Mouse (Mus musculus): ENCODE data around the gene Nt5e.
A peak's percentile ranks its signal among the peaks of the same experiment; 100 is the strongest.
"Not testable (repeated sequence)": the region's sequence is repeated elsewhere in the genome, so short reads cannot be mapped to it uniquely, and the experiment has no call there.

Nt5e gene

GRCm38 (mm10) chr9:88326930-88327901, at the start of gene Nt5e:
TSS of gene Nt5e (plus strand) at chr9:88327197.
- peak; percentile 93 for DNase-seq (ENCODE audit: inconsistent ontology term)

- DNase-seq (ENCODE audit: inconsistent ontology term), result no peak
Measured at GRCm38 (mm10) chr9:88277588-88277987, 49.4 kb upstream of the Nt5e start.

- DNase-seq (ENCODE audit: inconsistent ontology term), result peak; percentile 55
Measured at GRCm38 (mm10) chr9:88279728-88280127, 47.3 kb upstream of the Nt5e start.

GRCm38 (mm10) chr9:88289568-88290168, 37.3 kb upstream of the Nt5e start:
- no peak for DNase-seq (ENCODE audit: inconsistent ontology term)

- no peak for DNase-seq (ENCODE audit: inconsistent ontology term)
Measured at GRCm38 (mm10) chr9:88292836-88293370, 34.1 kb upstream of the Nt5e start.

- no peak for DNase-seq (ENCODE audit: inconsistent ontology term)
Measured at GRCm38 (mm10) chr9:88295798-88296197, 31.2 kb upstream of the Nt5e start.

GRCm38 (mm10) chr9:88296321-88296720, 30.7 kb upstream of the Nt5e start:
- DNase-seq (ENCODE audit: inconsistent ontology term), result no peak

- DNase-seq (ENCODE audit: inconsistent ontology term), result not testable (repeated sequence)
Measured at GRCm38 (mm10) chr9:88297244-88297643, 29.8 kb upstream of the Nt5e start.

- no peak for DNase-seq (ENCODE audit: inconsistent ontology term)
Measured at GRCm38 (mm10) chr9:88297871-88298658, 28.9 kb upstream of the Nt5e start.

GRCm38 (mm10) chr9:88307019-88307618, 19.9 kb upstream of the Nt5e start:
- no peak for DNase-seq (ENCODE audit: inconsistent ontology term)

GRCm38 (mm10) chr9:88309127-88309526, 17.9 kb upstream of the Nt5e start:
- DNase-seq (ENCODE audit: inconsistent ontology term), result no peak

- DNase-seq (ENCODE audit: inconsistent ontology term), result no peak
Measured at GRCm38 (mm10) chr9:88319226-88319625, 7.8 kb upstream of the Nt5e start.

- no peak for DNase-seq (ENCODE audit: inconsistent ontology term)
Measured at GRCm38 (mm10) chr9:88324616-88325015, 2.4 kb upstream of the Nt5e start.

GRCm38 (mm10) chr9:88328666-88329065, 1.7 kb downstream of the Nt5e start:
- no peak for DNase-seq (ENCODE audit: inconsistent ontology term)

- no peak for DNase-seq (ENCODE audit: inconsistent ontology term)
Measured at GRCm38 (mm10) chr9:88329166-88329748, 2.3 kb downstream of the Nt5e start.

- DNase-seq (ENCODE audit: inconsistent ontology term), result no peak
Measured at GRCm38 (mm10) chr9:88330316-88330715, 3.3 kb downstream of the Nt5e start.

- DNase-seq (ENCODE audit: inconsistent ontology term), result peak; percentile 79
Measured at GRCm38 (mm10) chr9:88332447-88332846, 5.5 kb downstream of the Nt5e start.

- peak; percentile 75 for DNase-seq (ENCODE audit: inconsistent ontology term)
Measured at GRCm38 (mm10) chr9:88335839-88336238, 8.8 kb downstream of the Nt5e start.

- no peak for DNase-seq (ENCODE audit: inconsistent ontology term)
Measured at GRCm38 (mm10) chr9:88340819-88341218, 13.8 kb downstream of the Nt5e start.

- no peak for DNase-seq (ENCODE audit: inconsistent ontology term)
Measured at GRCm38 (mm10) chr9:88342241-88342640, 15.2 kb downstream of the Nt5e start.

- DNase-seq (ENCODE audit: inconsistent ontology term), result no peak
Measured at GRCm38 (mm10) chr9:88342701-88343100, 15.7 kb downstream of the Nt5e start.

Measured in Muller cell, postnatal 12 days (primary cell).